Comparison of ENCODE assay signal across 8 mouse cellular contexts in the genomic region with DNA sequence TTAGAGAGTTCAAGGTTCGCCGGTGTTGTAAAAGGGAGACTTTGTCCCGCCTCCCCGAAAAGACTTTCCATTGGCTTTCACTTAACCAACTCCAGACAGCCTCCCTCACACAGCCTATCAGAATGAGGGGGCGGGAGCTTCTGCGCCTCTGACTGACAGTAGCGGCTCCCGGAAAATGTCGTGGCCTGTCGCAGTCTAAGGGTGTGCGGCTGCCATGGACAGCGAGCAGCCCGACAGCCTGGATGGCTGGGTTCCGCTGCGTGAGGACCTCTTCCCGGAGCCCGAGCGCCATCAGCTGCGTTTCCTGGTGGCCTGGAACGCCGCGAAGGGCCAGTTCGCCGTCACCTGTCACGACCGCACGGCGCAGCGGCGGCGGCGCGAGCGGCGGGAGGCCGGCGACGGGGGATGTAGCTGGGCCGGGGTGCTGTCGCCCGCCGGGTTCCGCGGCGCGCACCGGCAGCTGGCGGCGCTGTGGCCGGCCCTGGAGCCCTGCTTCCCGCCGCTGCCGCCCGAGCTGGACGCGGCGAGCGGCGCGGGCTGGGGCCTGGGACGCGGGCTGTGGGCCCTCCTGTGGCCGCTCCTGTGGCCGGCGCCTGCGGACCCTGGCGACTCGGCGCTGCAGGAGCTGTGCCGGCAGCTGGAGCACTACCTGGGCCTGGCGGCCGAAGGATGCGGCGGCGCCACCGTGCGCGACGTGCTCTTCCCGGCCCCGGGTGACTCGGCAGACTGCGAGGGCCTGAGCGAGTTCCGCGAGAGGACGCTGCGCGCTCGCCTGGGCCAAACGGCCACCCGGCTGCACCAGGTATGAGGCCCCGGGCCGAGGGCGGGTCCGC. TPM values are rescaled to one million over a fixed set of nuclear protein-coding genes. Genes with fewer than 3 reads are reported as not detected.
DNase-seq lines count a peak whose midpoint lies in the region; ATAC-seq and TF ChIP-seq lines count a peak whose summit lies in the region.

Gene Whamm (plus strand): TSS at position 159 of the 833 bp plus-strand sequence.

- H3ac ChIP-seq in C2C12 (ENCODE audit: control insufficient read depth, insufficient read length, low read depth), result peak within 1 kb of the TSS; percentile 68
- peak within 1 kb of the TSS; percentile 88 for H3ac ChIP-seq in myocyte (ENCODE audit: control insufficient read depth, insufficient read length)

- no peaks in the 10 kb centered on the region for H3K79me3 ChIP-seq in C2C12 (ENCODE audit: low read depth)

- peak; percentile 15 for TF ChIP-seq CTCF in C2C12 (IDR thresholded peaks at IDR 0.05; ENCODE audit: control insufficient read depth, insufficient read depth, insufficient read length)
- no peak for TF ChIP-seq CTCF in brain, embryonic 14.5 days (IDR thresholded peaks at IDR 0.05; ENCODE audit: borderline replicate concordance, extremely low read depth, insufficient read depth, insufficient read length)
- peak; percentile 25; the same call in 1 of the 2 replicates for TF ChIP-seq CTCF in liver, adult 2 months (IDR thresholded peaks at IDR 0.05; ENCODE audit: low read depth, low read length)

- DNase-seq in brain, embryonic 14.5 days (ENCODE audit: low read depth), result peak; percentile 98
- DNase-seq in liver, adult 2 months (ENCODE audit: extremely low read depth, low read depth, low spot score), result peak; percentile 95
- DNase-seq in splenic B cell, adult 2 months (ENCODE audit: low read depth, low spot score), result peak; percentile 94

- TF ChIP-seq POLR2A in brain, embryonic 14.5 days (IDR thresholded peaks at IDR 0.05; ENCODE audit: borderline replicate concordance, extremely low read depth, insufficient read depth, insufficient read length, poor library complexity, severe bottlenecking), result peak; percentile 71; the same call in 1 of the 2 replicates
- peak; percentile 99 for TF ChIP-seq POLR2A in liver, adult 2 months (IDR thresholded peaks at IDR 0.05; ENCODE audit: extremely low read depth, insufficient read depth, low read length)
- TF ChIP-seq POLR2A in myocyte (IDR thresholded peaks at IDR 0.05; ENCODE audit: insufficient read length, low read depth), result peak; percentile 97

- H3K27me3 ChIP-seq in C2C12 (ENCODE audit: control insufficient read depth, insufficient read depth, insufficient read length), result no peaks in the 10 kb centered on the region
- no peaks in the 10 kb centered on the region for H3K27me3 ChIP-seq in erythroblast, embryonic 14.5 days (ENCODE audit: control insufficient read depth)
- no peaks in the 10 kb centered on the region for H3K27me3 ChIP-seq in heart, embryonic 11.5 days (ENCODE audit: control insufficient read depth, insufficient read depth, low read length)
- H3K27me3 ChIP-seq in kidney, embryonic 16.5 days (ENCODE audit: insufficient read depth, low read length), result no peaks in the 10 kb centered on the region
- H3K27me3 ChIP-seq in liver, adult 2 months (ENCODE audit: control insufficient read depth, insufficient read depth, low read length), result no peaks in the 10 kb centered on the region
- no peaks in the 10 kb centered on the region for H3K27me3 ChIP-seq in myocyte (ENCODE audit: control insufficient read depth, insufficient read depth, insufficient read length)
- H3K27me3 ChIP-seq in splenic B cell, adult 2 months (ENCODE audit: control insufficient read depth, insufficient read depth, low read length, poor library complexity, severe bottlenecking), result no peaks in the 10 kb centered on the region

- H3K27ac ChIP-seq in heart, embryonic 11.5 days (ENCODE audit: low read depth, low read length), result peak within 1 kb of the TSS; percentile 96
- H3K27ac ChIP-seq in kidney, embryonic 16.5 days (ENCODE audit: low read length), result peak within 1 kb of the TSS; percentile 94
- peak within 1 kb of the TSS; percentile 93 for H3K27ac ChIP-seq in liver, adult 2 months (replicated peaks; ENCODE audit: insufficient read depth, low read depth, low read length)

- H3K36me3 ChIP-seq in C2C12 (ENCODE audit: control insufficient read depth, insufficient read depth) (peaks cover 6% of the 10 kb centered on the region), myocyte (ENCODE audit: control insufficient read depth, insufficient read depth) (peaks cover 6% of the 10 kb centered on the region)
- H3K36me3 ChIP-seq in erythroblast, embryonic 14.5 days (ENCODE audit: control insufficient read depth), result peaks cover 29% of the 10 kb centered on the region
- H3K36me3 ChIP-seq in heart, embryonic 11.5 days (ENCODE audit: control insufficient read depth, insufficient read depth, low read length), result no peaks in the 10 kb centered on the region
- H3K36me3 ChIP-seq in kidney, embryonic 16.5 days (ENCODE audit: insufficient read depth, low read length), result peaks cover 5% of the 10 kb centered on the region; the same call in 1 of the 2 replicates
- H3K36me3 ChIP-seq in liver, adult 2 months (ENCODE audit: control insufficient read depth, insufficient read depth, low read length), result peaks cover 16% of the 10 kb centered on the region
- H3K36me3 ChIP-seq in splenic B cell, adult 2 months (ENCODE audit: control insufficient read depth, insufficient read depth, low read length, poor library complexity, severe bottlenecking), result peaks cover 3% of the 10 kb centered on the region; the same call in 1 of the 2 replicates

- H3K4me1 ChIP-seq in erythroblast, embryonic 14.5 days (ENCODE audit: control insufficient read depth), result peaks cover 37% of the 10 kb centered on the region
- H3K4me1 ChIP-seq in heart, embryonic 11.5 days (ENCODE audit: control insufficient read depth, insufficient read depth, low read length), result peaks cover 14% of the 10 kb centered on the region
- H3K4me1 ChIP-seq in kidney, embryonic 16.5 days (ENCODE audit: insufficient read depth, low read length), result peaks cover 10% of the 10 kb centered on the region; the same call in 1 of the 2 replicates
- peaks cover 18% of the 10 kb centered on the region for H3K4me1 ChIP-seq in liver, adult 2 months (ENCODE audit: control insufficient read depth, insufficient read depth, low read length)

- ATAC-seq in heart, embryonic 11.5 days (replicated peaks; ENCODE audit: insufficient number of reproducible peaks, low FRiP score, low TSS enrichment), result peak; percentile 97
- ATAC-seq in kidney, embryonic 16.5 days (ENCODE audit: low FRiP score, low TSS enrichment), result peak; percentile 100

- WGBS in heart, embryonic 11.5 days (ENCODE audit: insufficient replicate concordance), result under 1% methylated on average over 71 of the region's 96 CpGs
- under 1% methylated on average over 69 of the region's 96 CpGs for WGBS in kidney, embryonic 16.5 days
- under 1% methylated on average over 96 of the region's 96 CpGs for WGBS in liver, adult 2 months

- H3K4me3 ChIP-seq in C2C12 (ENCODE audit: insufficient read depth, poor library complexity, severe bottlenecking), result peak within 1 kb of the TSS; percentile 43
- peak within 1 kb of the TSS; percentile 89 for H3K4me3 ChIP-seq in erythroblast, embryonic 14.5 days (replicated peaks)
- H3K4me3 ChIP-seq in heart, embryonic 11.5 days (ENCODE audit: low read depth, low read length), result peak within 1 kb of the TSS; percentile 94
- H3K4me3 ChIP-seq in kidney, embryonic 16.5 days (ENCODE audit: low read length), result peak within 1 kb of the TSS; percentile 83
- H3K4me3 ChIP-seq in liver, adult 2 months (ENCODE audit: insufficient read depth, low read depth, low read length), result peak within 1 kb of the TSS; percentile 89
- peak within 1 kb of the TSS; percentile 32 for H3K4me3 ChIP-seq in myocyte

- peak within 1 kb of the TSS; percentile 92 for H3K9ac ChIP-seq in heart, embryonic 11.5 days (ENCODE audit: low read depth, low read length)
- peak within 1 kb of the TSS; percentile 83 for H3K9ac ChIP-seq in kidney, embryonic 16.5 days (replicated peaks; ENCODE audit: low read length)
- peak within 1 kb of the TSS; percentile 100 for H3K9ac ChIP-seq in liver, adult 2 months (ENCODE audit: low read depth, low read length)

- H3K79me2 ChIP-seq in C2C12 (ENCODE audit: control insufficient read depth, insufficient read depth), result peaks cover 15% of the 10 kb centered on the region
- H3K79me2 ChIP-seq in liver, adult 2 months (ENCODE audit: control insufficient read depth, insufficient read depth, low read length), result peaks cover 34% of the 10 kb centered on the region
- H3K79me2 ChIP-seq in myocyte (ENCODE audit: control insufficient read depth, insufficient read depth), result peaks cover 5% of the 10 kb centered on the region

- peak within 1 kb of the TSS; percentile 65 for H3K4me2 ChIP-seq in heart, embryonic 11.5 days
- peak within 1 kb of the TSS; percentile 68 for H3K4me2 ChIP-seq in kidney, embryonic 16.5 days (replicated peaks; ENCODE audit: low read depth, low read length)
- H3K4me2 ChIP-seq in myocyte (ENCODE audit: low read depth), result peak within 1 kb of the TSS; percentile 78

- no peaks in the 10 kb centered on the region for H3K9me3 ChIP-seq in erythroblast, embryonic 14.5 days (ENCODE audit: control insufficient read depth, low read length)
- H3K9me3 ChIP-seq in heart, embryonic 11.5 days (replicated peaks; ENCODE audit: control insufficient read depth, low read length), result no peaks in the 10 kb centered on the region
- H3K9me3 ChIP-seq in kidney, embryonic 16.5 days (ENCODE audit: low read length), result no peaks in the 10 kb centered on the region

TF ChIP-seq in C2C12, 6 proteins besides CTCF, POLR2A, EP300 and RAD21 (continues in another document):
- no peak for TF ChIP-seq USF1 (IDR thresholded peaks at IDR 0.05; ENCODE audit: low read depth)
- no peak for TF ChIP-seq FOSL1 (IDR thresholded peaks at IDR 0.05; ENCODE audit: insufficient read depth, low read length, poor library complexity, severe bottlenecking)
- no peak for TF ChIP-seq MYOD1 (IDR thresholded peaks at IDR 0.05; ENCODE audit: control insufficient read depth, insufficient read length, low read depth)
- TF ChIP-seq MYOG (IDR thresholded peaks at IDR 0.05; ENCODE audit: control insufficient read depth, extremely low read depth, insufficient read length), result no peak
- no peak for TF ChIP-seq MAX (IDR thresholded peaks at IDR 0.05)

TF ChIP-seq in myocyte, 11 proteins besides CTCF, POLR2A, EP300 and RAD21 (continues in another document):
- peak; percentile 86 for TF ChIP-seq POLR2AphosphoS2 (IDR thresholded peaks at IDR 0.05; ENCODE audit: insufficient read length, low read depth)
- TF ChIP-seq MAX (IDR thresholded peaks at IDR 0.05; ENCODE audit: low read depth), result no peak
- TF ChIP-seq MYOD1 (IDR thresholded peaks at IDR 0.05; ENCODE audit: control insufficient read depth in 1 of 3, insufficient read length in 2 of 3, low read depth in 2 of 3), result peak in 2 of 3 experiments; percentile 16 to 60
- TF ChIP-seq USF1 (IDR thresholded peaks at IDR 0.05; ENCODE audit: low read depth), result no peak

RNA-seq across cellular contexts. Expression of gene Whamm, which starts in this region (rescaled TPM):
- polyA plus RNA-seq in C2C12 (2012; fragmentation: generic; extraction: Trizol) (3.2 TPM), myocyte (2012; fragmentation: generic; extraction: Trizol) (4.0 TPM)
- 14.9 and 16.1 TPM in 2 replicates for polyA plus RNA-seq in brain, embryonic 14.5 days (2012; rRNA removed)
- polyA plus RNA-seq in erythroblast, embryonic 14.5 days (2012), result 3.9 and 4.5 TPM in 2 replicates
- polyA plus RNA-seq in heart, embryonic 11.5 days (2014; fragmentation: Nextera tagmentation; extraction: Ambion mirVana), result 5.9 and 6.2 TPM in 2 replicates
- 1.2 and 3.4 TPM in 2 replicates for polyA plus RNA-seq in kidney, embryonic 16.5 days (2015; fragmentation: Nextera tagmentation; extraction: Ambion mirVana)
- total RNA-seq in liver, adult 2 months (2014; rRNA removed), result 20.7 and 25.4 TPM in 2 replicates
- polyA plus RNA-seq in liver, adult 2 months (2012; rRNA removed), result 35.1 and 44.6 TPM in 2 replicates

Comparison
In these comparisons a context has a peak if more than half of its experiments do, and no peak if none do; other contexts are left out.
1. Peak in every context shown above with its lines: DNase-seq, ATAC-seq, H3K4me3 ChIP-seq and H3K27ac ChIP-seq.
2. H3K4me3 ChIP-seq: peak in every context shown above with its lines; median percentile 94 in heart, embryonic 11.5 days; 89 in erythroblast, embryonic 14.5 days; 89 in liver, adult 2 months; 83 in kidney, embryonic 16.5 days; 43 in C2C12; 32 in myocyte.